Mouse (Mus musculus) spleen, postnatal 14 days (tissue): ENCODE measurements around the gene Tfcp2.
A peak's percentile ranks its signal among the peaks of the same experiment; 100 is the strongest.
"Not testable (repeated sequence)": the region's sequence is repeated elsewhere in the genome, so short reads cannot be mapped to it uniquely, and the experiment has no call there.

Experiments
- DNase-seq, 2 experiments: peaks; one replicate each; pipeline ENCODE4 v3.0.0; 2021 to 2022; ENCODE audit warnings: low spot score in 2 of 2

Gene Tfcp2

DNA sequence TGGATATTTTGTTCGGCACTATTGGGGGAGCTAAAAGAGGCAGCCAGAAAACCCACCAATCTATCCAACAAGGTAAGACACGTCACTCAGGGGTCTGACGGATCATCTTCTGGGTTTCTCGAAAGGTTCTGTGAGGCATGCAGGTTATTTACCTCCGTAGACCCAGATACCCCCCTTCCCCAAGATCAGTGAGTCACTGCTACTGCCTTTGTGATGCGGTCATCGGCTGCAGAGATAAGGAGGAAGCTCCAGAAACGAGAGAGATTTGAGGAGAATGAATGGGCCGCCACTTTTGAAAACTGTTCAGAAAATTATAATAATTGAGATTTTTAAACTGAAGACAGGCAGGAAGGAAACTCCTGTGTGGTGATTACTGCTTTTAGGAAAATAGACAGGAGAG, 4.6 kb upstream of the Tfcp2 start:
- DNase-seq = no peak

DNA sequence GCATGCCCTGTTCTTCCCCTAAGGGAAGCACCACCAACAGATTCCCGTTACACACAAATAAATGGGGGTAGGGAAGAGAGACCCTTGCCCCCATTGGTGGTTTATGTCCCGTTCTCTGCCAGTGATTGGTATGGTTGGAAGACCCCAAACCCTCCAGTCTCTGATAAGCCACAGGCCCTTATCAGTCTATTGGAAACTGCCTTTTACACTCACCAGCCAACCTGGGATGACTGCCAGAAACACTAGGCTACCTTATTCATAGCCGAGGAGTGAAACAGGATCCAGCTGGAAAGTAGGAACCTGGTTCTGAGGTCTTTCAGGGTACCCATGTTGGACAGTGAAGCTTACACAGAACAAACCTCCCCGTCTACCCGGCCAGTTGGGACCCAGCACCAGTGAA, 4.2 kb upstream of the Tfcp2 start:
- DNase-seq = no peak

DNA sequence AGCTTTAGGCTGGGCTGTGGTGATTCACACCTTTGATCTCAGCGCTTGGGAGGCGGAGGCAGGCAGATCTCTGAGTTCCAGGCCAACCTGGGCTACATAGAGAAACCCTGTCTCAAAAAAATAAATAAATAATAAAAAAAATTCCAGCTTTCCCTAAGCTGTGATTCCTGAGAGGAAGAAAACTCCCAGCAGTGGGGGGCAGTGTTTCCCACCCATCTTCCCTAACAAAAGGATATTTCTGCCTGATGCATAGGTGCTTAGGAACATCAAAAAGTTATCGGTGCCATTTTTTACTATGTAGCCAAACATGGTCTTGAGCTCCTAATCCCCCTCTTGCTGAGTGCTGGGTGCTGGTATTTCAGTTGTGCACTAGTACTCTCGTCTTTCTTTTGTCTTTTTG, 1.5 kb downstream of the Tfcp2 start:
- no peak for DNase-seq

DNA sequence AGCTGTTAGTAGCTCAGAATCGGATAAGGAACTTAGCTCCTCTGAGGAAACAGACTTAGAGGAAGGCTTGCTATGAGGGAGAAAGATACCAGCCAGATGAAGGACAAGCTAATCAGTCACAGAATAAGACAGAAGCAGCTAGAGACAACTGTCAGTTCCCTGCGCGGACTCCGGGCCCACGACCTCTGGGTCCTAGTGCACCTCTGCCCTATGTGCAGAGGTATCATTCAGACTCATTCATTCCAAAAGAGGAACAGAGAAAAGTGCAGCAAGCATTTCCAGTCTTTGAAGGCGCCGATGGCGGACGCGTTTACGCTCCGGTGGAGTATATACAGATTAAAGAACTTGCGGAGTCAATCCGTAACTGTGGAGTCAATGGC, 8.2 kb downstream of the Tfcp2 start:
- DNase-seq = not testable (repeated sequence)

DNA sequence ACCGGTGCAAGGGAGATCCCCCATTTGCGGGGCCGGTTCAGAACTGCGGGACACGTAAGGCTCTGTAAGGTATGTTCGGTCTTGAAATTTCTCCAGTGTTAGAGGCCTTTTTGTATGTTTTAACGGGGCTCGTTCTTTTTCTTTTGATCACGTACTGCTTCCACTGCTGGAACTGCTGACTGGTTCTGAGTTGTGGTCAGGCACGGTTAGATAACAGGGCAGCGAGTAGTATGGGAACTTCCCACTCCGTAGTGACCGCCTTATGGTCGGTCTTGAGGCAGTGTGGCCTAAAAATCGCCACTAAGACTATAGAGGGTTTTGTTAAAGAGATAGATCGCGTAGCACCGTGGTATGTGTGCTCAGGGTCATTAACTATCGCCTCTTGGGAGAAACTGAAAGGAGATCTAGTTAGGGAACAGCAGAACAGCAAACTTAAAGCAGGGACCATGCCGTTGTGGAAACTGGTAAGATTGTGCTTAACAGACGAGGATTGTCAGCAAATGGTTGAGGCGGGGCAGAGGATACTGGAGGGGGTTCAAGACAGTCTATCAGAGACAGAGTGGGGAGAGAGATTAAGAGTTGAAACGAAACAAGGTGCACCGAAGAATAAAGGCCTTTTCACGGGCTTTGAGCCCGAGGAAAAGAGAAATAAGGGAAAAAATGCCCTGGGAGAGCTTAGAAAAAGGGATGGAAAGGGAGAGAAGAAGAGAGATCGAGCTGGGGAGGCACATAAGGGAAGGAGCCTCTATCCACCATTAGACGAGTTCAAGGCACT, 8.7 kb downstream of the Tfcp2 start:
- DNase-seq = not testable (repeated sequence)

DNA sequence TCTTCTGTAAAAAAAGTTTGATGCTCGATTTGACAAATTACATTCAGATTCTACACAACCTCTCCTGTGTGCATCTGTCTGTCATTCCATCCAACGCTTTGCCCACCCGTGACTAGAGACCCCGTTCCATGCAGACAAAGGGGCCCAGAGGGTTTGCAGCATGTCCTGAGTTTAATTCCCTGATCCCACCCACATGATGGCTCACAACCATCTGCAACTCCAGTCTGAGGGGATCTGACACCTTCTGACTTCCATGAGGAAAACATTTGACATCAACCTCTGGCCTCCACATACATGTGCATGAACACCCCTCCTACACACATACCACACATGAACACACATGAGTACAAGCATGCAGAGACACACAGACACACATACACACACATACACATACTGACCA, 10.4 kb downstream of the Tfcp2 start:
- DNase-seq = no peak

DNA sequence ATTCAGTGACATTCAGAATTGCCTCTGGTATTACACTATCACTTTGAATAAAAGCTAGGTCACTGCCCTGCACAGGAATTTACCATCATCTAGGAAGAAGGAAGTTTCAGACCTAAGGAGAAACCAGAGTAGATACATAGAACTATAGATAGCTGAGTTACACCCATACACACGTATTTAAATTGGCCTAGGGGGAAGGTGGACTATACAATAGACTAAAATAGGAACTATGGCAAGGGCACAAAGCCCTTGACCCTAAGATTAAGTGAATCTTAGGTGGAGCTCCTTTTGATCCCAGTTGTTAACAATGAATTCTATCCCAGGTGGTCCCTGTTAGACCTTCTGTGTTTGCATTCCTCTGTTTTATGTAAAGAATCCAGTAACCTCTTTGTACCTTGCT, 10.8 kb downstream of the Tfcp2 start:
- not testable (repeated sequence) for DNase-seq

DNA sequence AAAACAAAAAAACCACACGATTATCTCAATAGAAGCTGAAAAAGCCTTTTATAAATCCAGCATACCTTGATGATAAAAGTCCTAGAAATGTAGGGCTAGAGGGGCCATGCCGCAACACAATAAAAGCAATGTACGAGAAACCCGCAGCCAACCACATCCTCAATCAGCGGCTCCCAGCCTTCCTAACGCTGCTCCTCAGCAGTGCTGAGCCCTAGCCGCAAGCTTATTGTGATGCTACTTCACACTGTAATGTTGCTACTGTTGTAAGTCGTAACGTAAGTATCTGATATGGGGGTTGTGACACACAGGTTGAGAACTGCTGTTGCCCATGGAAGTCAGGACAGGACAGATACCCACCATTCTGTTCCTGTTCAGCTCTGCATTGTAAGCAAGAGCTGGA, 12.4 kb downstream of the Tfcp2 start:
- DNase-seq = no peak

DNA sequence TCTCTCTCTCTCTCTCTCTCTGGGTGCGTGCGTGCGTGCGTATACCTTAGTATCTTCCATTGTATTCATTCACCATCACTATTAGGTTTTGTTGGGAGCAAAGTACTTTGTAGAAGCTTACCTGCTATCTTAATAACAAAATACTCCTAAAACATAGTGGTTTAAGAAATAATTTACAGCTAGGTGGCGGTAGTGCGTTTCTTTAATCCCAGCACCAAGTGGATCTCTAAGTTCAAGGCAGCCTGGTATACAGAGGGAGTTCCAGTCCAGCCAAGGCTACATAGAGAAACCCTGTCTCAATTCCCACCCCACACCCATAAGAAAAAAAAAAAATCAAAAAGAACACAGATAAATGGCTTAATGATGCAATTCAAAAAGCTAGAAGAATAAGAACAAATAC, 13.9 kb downstream of the Tfcp2 start:
- DNase-seq = no peak

DNA sequence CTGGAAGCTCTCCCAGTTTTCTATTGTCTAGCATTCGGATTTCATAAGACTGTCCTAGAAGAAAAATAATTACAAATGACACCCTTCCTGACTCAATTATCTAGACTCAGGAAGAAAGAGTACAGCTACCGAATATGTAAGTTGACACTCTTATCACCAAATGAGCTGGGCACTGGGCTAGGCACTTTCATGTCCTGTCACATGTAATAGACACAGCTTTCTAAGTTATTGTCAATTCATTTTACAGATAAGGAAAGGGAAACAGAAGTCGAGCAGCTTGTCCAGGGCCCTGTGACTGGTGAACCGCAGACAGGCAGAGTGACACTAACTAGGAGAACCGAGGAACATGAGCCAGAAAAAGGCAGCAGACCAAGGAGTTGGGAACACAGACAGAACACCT, 23.9 kb downstream of the Tfcp2 start:
- DNase-seq = no peak

DNA sequence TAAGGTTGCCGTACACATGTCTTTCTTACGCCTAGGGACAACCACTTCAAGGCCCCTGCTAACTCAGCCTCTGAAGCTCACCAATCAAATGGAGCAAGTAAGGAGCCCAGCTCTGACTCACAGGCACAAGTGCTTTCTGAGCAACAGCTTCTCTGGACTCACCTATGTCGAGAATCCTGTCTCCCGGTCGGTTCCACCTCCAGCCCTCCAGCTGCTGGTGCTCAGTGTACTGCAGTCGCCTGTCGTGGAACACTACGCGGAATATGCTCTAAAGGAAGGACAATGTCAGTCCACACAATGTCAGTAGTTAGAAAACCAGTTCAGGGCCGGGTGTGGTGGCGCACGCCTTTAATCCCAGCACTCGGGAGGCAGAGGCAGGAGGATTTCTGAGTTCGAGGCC, 26.4 kb downstream of the Tfcp2 start:
- no peak for DNase-seq

DNA sequence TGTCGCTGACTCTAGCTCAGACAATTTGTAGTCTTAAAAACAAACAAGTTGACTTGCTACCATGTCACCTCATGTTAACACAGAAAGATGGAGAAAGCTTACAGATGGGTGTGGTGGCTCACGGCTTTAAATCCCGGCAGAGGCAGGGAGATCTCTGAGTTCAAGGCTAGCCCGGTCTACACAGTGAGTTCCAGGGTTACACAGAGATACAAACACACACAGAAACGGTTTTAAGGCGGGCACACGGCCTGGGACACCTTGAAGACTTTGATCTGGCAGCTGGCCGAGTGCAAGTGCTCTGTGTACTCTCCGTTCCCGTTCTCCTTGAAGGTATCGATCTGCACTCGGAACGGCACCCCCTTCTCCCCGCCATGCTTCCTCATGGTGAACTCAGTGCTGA, 31.5 kb downstream of the Tfcp2 start:
- DNase-seq = no peak

DNA sequence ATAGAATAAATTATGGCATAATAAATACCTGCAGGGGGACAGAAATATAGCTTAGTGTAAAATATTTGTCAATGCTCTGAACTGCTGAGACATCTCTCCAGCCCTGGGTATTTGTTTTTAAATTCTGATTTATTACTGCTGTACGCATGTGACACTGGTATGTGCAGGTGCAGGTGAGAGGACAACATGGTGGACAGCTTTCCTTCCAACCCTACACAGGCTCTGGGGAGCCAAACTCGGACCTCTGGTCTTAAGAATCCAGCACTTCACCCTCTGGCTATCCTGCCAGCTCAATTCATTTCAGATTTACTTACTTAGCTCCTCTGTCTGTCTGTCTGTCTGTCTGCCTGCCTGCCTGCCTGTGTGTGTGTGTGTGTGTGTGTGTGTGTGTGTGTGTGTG, 36.7 kb downstream of the Tfcp2 start:
- DNase-seq = no peak

DNA sequence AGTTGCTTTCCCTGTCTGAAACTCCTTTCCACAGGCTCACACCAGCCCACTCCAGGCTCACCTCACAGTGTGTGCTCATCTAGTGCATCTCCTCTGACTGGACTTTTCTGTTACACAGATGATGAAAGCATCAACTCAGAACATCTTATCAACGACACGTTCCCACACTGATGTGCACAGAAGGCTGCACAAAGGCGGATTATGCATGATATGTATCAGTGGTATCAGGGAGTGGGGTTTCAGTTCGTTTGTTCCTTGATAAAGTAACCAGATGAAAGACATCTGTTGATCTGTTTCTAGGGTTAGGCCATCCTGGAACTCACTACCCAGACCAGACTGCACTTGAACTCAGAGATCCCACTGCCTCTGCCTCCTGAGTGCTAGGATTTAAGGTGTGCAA, 38.4 kb downstream of the Tfcp2 start:
- no peak for DNase-seq

DNA sequence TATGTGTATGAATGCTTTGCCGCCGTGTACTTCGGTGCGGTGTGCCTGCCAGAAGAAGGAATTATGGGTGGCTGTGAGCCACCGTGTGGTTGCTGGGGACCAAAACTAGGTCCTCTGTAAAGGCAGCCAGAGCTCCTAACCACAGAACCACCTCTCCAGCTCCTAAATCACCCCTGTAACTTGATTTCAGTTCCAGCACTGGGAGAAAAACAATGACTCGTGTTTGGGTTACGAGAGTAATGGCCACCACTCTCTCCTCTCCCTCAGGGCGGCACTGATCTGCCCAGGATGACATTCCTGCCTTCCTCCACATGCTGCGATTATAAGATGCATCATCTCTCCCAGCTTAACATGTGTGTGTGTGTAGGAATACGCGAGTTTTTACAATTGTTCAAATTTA, 41.7 kb downstream of the Tfcp2 start:
- DNase-seq = no peak

DNA sequence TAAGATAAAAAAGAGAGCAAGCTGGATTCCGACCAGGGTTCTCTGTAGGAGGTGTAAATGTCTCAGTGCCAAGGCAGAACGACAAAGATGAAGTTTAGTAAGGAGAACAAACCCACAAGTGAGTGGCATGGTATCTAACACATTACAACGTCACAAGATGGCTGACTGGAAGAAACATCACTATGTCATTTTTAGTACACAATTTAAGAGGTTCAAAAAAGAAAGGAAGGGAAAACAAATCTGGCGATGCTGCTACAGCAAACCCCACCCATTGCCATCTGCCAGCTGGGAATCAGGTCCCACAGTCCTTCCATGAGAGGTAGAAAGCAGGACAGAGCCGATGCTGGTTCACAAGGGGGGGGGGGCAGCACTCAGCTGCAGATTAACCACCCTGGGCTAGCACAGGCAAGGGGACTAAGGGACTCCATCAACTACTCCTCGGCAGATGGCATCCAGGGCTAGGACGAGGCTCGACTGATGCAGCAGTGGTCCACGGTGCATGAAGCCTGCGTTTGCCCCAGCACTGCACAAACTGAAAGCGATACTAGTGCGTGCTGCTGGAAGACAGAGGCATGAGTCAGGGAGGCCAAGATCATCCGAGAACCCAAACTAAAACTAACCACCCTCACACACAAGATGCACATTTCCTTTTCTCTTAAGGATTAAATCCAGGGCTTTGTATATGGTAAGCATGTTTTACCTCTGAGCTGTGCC, 43.2 kb downstream of the Tfcp2 start:
- DNase-seq = no peak

DNA sequence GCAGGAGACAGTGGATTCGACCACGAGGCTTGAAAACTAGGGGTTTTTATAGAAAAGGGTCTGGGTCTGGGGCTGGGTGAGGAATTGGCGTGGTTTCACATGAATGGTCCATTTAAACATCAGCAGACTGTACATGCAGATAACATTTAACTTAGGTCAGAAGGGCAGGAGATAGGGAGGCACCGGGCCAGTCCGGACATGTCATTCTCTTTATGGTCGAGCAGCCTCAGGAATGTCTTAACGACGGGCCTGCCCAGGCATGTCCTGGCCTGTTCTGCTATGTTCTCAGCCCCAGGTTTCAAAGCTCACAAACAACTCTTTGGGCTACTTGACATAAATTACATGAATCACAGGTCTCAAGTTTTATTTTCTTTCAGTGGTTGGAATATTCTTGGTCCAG, 52.3 kb downstream of the Tfcp2 start:
- DNase-seq = not testable (repeated sequence)

DNA sequence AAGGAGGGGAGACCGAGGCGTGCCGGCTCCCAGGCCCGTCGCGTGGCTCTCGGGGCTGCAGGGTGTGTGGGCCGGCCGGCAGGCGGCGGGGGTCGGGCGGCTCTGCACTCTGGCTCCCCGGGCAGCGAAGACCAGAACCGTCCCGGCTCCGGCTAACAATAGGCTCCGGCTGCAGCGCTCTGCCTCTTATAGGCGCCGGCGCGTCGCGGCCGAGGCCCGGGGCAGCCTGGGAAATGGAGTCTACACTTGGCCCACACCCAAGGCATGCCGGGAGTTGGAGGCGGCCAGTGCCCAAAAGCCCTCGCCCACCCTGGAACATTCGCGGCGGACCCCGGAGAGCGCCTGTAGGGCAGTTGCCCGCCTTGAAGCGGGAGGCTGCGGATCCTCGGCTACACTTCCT, 56.7 kb downstream of the Tfcp2 start, which contains the start of gene Csrnp2:
Gene Csrnp2 (minus strand): TSS at position 387 of the 400 bp plus-strand sequence.
- DNase-seq = peak; percentile 67 to 75

DNA sequence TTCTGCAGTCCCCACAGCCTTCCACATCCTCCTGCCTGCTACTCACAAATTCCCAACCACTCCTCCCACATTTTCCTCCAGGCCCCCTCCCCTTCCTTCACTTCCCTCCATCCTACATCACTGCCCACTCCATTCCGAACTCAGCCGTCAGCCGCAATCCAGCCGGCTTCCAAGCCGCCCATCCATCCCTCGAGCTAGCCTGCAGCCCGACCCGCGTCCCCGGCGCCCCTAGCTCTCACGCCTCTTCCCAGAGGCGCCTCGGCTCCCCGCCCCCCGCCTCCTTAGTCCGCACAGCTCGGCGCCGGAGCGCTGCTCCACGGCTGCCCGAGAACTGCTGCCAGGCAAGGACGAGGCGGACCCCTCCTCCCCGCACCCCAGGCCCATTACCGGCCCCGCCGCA, 57.2 kb downstream of the Tfcp2 start:
- DNase-seq = no peak

DNA sequence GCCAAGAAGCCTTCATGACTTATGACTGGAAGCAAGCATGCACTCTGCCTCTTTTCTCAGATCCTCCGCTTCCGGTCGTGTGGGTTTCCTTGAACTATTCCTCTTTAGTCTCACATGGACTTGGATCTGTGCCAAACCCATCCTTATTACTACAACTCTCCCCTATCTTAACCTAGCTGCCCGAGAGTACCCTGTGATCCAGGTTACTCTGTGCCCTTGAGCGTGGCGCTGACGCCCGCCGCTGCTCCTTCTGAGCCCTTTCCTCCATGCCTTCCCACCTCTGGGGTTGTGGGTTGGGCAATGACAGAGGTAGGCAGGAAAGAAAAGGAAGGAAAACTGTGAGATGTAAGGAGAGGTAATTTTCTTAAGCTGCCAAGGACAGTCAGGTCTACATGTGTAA, 59.8 kb downstream of the Tfcp2 start:
- DNase-seq = no peak

DNA sequence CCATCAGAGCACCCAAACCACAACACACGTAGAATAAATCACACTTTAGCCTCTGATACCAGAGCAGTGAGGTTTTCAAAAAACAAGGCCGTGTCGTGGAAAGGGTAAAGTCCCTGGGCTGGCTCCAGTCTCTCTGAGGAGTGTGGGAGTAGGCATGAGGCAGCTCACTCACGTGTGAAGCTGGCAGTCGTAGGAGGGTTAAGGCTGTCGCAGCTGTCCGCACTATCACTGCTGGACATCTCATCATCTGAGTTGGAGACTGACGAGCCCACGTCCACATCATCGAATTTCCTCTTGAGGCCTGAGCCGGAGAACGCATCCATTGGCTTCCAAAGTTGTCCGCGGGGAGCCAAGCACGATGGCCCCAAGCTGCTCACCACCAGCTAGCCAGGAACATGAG, 62.5 kb downstream of the Tfcp2 start:
- DNase-seq = no peak

DNA sequence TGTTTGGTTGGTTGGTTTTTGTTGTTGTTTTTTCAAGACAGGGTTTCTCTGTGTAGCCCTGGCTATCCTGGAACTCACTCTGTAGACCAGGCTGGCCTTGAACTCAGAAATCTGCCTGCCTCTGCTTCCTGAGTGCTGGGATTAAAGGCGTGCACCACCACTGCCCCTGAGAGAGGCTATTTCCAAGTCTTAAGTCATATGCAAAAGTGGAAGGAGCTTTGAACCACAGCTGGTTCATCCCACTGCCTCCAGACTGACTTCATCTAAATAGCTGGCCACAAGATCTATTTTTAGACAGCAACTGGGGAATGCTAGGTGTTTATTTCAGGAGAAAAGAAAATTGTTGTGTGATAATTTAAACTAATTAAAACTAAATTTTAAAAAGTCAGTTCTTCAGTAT, 63.5 kb downstream of the Tfcp2 start:
- DNase-seq = not testable (repeated sequence)

DNA sequence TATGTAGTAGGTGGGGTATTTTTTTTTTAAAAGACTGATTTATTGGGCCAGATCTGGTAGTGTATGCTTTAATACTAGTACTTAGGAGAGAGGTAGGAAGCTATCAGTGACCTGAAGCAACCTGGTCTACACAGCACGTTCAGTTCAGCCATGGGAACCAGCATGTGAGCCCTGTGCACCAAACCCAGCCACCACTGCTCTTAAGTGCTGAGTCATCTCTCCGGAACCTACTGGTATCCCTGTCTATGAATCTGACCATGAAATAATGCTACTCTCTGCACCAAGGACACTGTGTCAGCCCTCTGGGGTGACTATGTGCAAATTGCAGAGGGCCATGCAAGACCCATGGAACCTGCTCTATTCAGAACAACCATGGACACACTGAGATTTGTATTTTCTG, 64.8 kb downstream of the Tfcp2 start:
- DNase-seq = no peak

DNA sequence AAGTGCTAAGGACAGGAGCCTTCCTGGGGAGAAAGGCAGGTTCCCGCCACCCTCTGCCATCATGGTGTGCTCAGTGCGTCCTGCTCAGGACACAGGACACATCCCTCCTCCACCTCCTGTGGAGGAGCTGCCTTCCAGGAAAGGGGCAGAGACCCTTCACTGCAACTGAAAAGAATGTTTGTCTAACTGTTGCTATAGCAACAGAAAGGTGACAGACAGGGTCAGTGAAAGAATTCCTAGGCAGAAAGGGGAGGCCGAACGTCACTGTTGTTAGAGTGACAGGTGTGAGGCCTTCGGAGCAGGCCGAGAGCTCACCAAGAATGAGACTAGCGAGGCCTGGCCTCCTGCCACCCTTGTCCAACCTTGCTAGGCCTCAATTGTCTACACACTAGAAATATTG, 65.4 kb downstream of the Tfcp2 start:
- no peak for DNase-seq
